Mouse (Mus musculus) fibroblast of lung, adult 2 months (primary cell): ENCODE results near the gene Grasp.

Source experiments
- DNase-seq: peaks from one replicate; pipeline ENCODE4 v3.0.0-alpha.2; 2011; ENCODE audit warnings: low read depth

The Grasp gene

DNA sequence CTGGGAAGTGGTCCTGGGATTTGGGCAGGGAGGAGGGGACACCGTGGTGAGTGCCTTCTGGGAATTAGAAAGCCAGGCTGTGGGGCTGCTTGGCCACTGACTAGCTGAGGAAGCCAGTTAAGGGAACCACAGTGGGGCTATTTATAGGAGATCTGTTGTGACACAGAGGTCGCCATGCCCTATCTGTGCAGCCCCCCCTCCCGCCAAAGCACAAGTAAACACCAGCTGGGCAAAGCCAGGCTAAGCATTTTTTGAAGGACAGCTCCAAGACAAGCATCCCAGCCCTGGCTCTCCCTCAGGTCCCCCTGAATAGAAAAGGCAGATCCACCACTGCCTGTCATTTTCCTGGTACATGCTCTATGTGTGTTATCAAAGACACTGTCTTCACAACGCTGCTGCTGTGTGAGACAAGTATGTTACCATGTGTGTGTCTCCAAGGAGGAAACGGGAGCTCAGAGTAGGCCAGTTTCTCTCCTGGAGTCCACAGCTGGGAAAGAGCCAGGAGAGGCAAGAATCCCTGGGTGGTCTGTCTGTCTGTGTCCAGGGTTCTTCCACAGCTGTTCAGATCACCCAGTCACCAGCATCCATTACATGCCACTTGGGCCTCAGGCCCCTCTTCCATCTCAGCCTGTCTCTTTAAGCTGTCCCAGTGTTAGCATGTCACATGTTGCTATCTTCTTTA lies 24.2 kb downstream of the Grasp start:
- no peak for DNase-seq

DNA sequence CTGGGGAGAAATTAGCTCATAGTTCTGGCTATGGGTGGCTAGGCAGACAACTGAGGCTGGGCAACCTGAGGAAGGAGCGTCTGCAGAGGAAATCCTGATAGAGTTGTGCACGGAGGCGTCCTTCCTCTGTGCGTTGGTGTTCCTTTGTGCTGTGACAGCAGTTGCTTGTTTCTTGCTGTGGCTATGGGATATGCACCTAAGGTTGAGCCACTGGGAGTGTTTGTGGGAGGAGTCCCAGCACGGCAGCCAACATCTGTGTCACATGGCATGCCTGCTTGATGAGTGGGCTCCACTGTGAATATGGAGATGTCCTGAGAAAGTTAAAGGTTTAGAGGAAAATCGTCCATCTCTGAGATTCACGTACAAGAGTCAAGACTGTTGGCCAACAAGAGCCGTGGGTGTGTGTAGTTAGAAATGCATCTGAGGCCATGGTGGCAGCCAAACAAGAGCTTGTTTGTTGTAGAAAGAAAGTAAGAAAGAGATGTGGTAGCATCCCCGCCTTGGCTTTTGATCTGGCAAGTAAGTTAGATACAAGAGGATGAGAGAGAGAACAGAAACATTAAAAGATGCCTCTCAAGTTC lies 26.3 kb downstream of the Grasp start:
- no peak for DNase-seq

DNA sequence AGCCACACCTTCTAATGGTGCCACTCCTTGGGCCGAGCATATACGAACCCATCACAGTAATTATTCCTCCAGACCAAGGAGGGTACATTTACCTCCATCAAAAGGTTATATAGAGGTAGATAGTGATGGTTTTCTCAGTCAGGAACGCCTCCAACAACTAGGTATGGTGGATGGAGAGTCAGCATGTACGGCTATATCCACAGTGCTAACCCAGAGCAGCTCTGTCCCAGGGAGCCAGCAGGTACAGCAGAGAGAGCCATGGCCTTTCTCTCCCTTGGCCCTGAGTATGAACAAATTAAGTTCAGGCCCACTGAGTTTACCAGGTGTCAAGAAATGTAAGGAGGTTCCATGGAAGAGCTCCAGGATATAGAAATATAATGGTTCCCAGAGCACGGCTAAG lies 27.9 kb downstream of the Grasp start:
- no peak for DNase-seq

DNA sequence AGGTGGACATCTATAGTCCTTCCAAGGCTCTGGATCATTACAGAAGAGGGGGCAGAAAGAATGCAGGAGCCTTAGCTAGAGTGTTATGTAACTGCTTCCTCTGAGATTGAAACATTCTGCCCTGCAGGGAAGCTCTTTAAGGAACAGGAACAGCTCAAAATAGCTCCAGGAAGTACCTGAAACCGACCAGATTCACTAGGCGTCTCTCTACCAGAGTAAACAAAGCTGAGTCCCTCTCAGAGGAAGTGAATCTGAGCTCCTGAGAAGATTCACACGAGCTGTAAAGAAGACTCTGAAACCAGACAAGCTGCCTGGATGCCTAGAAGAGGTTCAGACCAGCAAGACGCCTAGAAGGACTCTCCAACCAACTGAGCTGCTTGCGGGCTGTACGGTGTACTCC lies 28.6 kb downstream of the Grasp start:
- DNase-seq, result no peak

DNA sequence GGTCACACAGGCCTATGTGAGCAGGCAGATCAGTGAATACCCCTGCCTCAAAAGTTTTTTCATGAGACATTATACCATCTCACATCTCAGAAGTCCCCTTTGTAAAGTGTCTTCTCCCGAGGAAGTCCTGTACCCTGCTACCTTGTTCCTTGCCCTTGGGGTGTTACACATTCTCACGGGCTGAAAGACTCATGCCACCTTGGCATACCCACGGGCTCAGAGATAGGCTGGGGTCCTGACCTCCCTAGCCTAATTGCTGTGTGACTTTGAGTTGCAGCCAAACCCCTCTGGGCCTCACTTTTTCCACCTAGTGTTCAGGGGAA lies 29.5 kb downstream of the Grasp start:
- DNase-seq, result no peak

DNA sequence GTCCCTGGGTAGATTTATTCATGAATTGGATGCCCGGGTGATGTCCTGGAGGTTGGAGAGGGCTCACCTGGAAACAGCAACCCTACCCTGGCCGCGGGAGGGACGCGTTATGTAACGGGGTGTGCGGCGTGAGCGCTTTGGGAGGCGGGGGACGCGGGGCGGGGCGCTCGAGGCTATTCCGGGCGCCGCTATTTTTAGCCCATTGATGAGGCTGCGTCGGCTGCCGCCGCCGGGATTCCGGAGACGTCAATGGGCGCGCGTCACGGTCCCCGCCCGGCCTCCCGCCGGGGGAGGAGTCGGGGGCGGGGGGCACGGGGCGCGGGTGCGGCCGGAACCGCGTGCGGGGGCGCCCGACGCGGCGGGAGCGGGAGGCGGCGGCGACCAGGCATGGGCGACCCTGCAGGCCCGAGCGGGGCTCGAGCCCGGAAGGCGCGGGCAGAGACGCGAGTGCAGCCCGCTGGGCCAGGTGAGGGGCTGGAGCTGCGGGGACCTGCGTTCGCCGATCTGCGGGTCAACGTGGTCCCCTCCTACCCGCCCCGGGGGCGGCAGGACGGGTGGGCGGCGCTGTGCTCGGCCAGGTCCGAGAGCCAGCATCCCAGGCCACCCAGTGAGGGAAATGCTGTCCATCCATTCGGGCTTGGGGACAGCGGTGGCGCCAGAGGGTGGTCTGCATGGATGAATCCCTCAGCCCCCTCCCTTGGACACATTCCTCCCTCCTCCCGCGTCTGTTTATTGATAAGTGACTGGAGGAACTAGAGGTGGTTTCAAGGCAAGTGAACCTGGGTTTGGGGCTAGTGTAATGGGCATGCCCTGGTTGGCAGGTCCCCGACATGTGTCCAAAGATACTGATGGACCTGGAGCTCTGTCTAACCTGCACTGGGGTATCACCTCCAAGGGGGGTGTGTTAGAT lies 30.2 kb downstream of the Grasp start, which contains the start of gene Nr4a1:
Nr4a1 (plus strand) TSS at position 384 of the 910 bp plus-strand sequence.
- DNase-seq, result no peak

DNA sequence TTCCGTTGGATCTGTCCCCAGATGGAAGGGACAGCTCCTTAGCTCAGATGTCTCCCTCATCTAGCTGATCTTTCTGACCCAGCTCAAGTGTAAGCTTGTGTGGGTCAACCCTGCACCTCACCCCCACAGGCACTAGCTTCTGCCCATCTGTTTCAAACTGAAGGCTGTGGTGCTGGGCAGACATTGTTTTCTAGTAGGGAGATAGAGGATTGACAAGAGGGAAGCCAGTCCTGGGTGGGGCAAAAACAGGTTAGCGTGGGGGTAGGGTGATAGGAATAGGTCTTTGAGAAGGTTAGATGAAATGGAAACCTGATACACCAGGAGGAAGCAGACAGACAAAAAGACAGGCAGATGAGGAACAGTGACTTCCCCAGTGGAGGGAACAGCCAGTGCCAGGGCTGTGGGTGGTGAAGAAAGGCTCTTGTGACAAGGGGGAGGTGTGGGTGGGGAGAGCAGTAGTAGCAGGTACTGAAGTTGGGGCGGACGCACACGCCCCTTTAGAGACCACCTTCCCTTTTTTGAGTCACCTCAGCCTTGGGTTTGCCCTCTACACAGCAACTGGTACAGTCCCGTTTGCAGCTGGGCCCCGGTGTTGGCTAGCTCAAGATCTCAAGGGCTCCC lies 32.0 kb downstream of the Grasp start:
- no peak for DNase-seq

DNA sequence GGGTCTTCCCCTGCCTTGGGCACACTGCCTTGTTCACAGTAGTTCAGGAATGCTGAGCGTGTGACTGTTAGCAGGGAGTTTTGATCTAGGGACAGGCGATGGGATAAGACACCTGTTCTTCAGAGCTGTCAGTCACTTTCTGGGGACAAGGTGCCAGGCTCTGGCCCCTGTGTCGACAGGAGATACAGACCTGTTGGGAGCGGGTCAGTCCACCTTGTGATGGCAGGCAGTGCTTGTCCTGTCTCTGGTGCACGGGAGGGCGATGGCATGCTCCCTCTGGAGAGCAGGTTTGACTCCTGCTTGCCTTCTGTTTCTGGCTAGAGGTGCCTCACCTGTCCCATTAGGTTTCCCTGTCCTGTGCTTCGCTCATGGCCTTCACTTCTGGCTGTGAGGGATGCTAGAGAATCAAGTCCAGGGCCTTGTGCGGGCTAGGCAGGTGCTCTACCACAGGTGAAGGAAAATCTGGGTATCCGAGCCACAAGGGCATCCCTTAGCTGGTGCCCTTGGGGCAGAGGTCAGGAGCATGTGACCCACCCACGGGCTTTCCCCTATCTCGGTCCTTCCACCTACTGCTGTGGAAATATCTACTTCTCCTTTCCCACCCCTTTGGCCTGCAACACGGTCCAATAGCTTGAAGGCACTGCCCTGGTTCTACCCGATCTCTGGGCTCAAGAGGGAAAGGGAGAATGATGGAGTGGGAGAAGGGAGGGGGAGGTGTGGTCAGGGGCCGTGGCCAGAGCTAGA lies 32.6 kb downstream of the Grasp start:
- no peak for DNase-seq

DNA sequence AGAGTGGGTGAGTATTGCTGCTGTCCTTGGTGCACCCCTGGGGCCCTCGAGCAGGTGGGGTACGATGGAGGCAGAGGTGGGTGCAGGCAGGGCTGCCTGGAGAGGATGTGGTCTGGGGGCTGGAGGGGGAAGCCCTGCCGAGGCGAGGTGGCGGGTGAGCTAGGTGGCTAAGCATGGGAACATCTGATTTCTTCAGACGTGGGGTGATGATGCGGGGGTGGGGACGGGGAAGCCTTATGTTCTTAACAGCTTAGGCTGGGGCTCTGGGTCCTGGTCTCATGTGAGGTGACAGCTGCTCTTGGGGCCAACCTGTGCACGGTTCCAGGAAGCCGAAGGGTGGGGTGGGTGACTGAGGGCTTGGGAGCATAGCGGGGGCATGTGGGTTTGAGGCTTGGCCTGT lies 34.4 kb downstream of the Grasp start:
- DNase-seq, result no peak

DNA sequence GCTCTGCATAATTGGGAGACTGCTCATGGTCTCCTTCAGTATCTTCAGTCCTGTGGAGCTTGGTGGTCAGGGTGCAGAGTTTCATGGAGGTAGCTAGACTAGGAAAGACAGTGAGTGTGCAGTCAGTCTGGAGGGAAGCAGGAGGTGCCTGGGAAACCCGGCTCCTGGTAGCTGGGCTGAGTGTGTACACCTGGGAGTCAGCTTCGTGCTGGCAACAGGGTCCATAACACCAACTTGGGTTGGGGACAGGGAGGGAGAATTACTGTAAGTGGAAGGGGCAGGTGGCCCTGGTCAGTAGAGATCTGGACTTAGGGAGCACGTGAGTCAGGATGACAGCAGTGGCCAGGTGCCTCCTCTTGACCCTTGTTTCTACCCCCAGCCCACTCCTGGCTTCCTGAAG lies 35.9 kb downstream of the Grasp start:
- no peak for DNase-seq

DNA sequence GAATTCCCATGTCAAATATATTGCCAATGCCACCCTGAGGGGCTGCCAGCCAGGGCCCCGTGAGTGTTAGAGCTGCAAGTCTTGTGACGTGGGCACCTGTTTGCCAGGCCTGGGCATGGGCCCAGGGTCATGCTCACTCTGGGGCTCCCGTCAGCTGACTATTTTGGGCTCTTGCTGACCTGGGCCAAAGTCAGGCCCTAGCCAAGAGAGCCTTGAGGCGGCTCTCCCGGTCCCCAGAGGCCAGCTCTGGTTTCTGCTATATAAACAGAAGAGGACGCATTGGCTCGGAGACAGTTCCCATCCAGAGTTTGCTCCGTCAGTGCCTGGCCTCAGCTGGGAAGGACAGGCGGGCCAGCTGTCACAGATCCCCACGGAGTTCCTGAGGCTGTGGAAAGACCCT lies 36.4 kb downstream of the Grasp start:
- DNase-seq, result peak; percentile 57

DNA sequence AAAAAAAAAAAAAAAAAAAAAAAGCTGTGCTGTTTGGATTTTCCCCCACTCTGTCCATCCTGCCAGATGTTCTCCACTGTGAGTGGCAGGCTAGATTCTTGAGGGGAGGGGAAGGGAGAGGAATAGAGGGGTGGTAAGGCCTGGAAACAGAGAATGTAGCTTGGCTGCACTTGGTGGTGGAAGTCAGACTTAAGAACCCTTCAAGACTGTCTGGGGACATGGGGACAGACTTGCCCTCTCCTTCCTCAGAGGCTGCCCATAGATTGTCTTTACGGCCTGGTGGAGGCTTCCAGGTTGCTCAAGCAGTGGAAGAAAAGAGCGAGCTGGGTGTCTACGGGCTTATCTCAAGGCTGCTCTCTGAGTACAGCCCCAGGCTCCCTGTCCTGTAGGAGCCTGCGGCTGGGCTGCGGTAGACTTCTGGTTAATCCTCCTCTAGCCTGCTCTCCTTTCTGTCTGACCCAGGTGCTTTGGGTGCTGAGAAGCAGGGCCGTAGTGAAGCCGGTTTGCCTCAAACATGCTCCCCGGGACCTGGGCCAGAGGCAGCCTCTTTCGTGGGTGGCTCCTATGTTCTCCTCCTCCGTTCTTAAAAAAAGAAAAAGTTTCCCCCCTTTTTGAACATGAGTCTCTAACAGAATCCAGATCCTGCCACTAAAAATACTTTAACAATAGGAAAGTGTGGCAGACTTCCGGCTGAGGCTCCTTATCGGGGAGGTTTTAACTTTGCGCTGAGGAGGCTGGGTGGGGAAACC lies 37.1 kb downstream of the Grasp start:
- no peak for DNase-seq

DNA sequence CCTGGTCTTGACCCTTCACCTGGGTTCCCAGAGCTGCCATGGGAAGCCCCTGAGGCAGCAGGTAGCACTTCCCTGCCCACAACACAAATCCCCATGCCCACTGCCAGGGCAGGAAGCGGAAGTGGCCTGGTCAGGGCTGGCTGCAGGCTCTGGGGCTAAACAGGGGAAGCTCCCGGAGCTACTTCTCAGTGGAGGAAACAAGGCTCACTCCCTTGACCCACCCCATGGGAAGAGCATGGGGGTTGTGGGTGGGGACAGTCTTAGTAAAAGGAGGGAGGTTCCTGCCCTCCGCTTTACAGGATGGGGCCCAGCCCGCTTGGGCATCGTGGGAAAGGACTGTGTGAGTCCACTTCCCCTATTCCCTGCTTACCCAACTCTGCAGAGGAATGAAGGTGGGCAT lies 38.5 kb downstream of the Grasp start:
- no peak for DNase-seq

DNA sequence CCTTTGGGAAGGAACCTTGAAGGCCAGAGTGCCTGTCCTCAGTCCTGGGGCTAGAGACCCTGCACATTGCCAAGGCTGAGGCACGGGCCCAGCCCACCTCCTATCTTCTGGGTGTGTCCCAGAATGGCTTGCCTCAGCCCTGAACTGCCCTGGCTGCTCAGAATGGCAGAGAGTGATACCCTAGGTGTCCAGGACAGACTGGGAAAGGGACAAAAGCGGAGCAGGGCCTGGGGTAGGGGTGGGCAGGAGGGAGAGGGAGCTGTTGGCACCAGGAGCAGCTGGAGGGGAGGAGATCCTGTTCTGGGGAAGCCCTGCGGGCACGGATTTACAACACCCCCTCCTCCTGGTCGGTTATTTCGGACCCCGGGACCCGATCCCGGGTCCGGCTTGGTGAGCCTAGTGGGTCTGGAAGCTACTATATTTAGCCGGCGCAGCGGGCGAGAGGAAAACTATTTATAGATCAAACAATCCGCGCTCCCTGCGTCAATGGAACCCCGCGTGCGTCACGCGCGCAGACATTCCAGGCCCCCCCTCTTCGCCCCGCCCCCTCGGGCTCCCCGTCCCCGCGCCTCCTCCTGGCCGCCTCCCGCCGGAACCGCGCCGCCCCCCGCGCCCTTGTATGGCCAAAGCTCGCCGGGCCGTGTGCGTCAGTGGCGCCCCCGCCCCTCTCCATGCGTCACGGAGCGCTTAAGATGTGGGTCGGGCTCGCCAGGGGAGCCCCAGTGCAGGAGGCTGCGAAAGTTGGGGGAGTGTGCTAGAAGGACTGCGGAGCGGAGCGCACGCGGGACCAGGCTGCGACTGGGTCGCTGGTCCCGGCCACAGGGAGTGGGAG lies 42.4 kb downstream of the Grasp start:
- DNase-seq, result peak; percentile 66

DNA sequence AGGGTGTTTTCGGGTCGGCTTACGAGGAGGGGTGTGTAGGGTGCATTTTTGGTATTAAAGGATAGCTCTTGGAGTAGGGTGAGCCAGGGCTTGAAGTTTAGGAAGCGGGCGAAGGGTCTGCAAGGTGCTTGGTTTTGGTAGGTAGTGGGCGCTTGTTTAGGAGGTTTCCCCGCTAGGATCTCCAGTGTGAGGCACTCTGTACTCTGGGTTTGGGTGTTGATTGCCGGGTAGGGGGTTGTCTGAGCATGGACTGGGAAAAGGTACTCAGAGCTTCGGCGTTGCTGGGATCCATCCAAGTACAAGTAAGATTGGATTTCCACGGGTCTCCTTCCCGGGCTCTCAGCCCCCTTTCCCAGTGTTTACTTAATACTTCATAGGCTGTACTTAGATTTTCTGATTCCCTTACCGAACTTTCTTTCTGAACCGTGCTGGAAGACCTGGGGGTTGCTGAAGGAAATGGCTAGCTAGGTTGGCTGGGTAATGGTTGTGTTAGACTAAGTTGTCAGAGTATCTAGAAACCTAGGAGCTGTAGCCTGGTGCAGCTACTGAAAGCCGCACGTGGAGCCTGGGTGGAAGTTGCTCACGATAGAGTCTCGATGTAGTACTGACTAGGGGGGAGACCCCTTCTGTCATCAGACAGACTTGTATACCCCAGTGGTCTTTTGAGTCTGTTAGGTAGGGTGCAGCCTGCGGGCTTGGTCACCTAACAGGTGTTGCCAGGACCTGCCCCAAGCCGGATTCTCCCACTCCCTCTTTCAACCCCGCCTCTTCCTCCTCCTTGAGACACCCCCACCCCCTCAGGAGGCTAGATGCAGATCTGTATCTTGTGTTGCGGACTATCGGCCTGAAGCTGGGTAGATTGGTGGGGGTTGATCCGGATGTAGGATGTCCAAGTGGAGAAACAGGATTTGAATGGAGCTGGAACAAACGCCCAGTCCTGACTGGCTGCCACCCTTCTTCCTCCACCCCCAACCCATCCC lies 43.4 kb downstream of the Grasp start:
- no peak for DNase-seq

DNA sequence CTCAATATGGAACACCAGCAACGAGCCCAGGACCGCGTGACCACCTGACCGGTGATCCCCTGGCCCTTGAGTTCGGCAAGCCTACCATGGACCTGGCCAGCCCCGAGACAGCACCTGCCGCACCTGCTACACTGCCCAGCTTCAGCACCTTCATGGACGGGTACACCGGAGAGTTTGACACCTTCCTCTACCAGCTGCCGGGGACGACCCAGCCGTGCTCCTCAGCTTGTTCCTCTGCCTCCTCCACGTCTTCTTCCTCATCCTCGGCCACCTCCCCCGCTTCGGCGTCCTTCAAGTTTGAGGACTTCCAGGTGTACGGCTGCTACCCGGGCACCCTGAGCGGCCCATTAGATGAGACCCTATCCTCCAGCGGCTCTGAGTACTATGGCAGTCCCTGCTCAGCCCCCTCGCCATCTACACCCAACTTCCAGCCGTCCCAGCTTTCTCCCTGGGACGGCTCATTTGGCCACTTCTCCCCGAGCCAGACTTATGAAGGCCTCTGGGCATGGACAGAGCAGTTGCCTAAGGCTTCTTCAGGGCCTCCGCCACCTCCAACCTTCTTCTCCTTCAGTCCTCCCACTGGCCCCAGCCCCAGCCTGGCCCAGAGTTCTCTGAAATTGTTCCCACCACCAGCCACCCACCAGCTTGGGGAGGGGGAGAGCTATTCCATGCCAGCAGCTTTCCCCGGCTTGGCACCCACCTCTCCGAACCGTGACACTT lies 46.3 kb downstream of the Grasp start:
- DNase-seq, result no peak

DNA sequence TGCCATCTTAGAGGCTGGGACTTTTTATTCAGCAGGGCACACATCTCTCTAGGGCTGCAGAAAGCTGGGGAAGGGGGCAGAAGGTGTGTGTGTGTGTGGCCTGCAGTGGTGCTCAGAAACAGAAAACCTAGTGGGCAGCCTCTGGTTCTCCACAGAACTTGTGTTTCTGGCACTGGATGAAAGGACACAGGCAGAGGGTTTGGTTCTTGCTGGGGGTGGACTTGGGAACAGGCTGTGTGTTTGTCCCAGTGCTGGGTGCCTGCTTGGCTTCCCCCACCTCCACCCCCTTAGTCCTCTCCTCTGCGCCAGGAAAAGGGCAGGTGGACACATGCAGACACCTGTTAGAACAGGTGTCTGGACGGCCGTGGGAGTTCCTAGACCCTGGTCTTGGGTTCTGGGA lies 47.1 kb downstream of the Grasp start:
- DNase-seq, result no peak

DNA sequence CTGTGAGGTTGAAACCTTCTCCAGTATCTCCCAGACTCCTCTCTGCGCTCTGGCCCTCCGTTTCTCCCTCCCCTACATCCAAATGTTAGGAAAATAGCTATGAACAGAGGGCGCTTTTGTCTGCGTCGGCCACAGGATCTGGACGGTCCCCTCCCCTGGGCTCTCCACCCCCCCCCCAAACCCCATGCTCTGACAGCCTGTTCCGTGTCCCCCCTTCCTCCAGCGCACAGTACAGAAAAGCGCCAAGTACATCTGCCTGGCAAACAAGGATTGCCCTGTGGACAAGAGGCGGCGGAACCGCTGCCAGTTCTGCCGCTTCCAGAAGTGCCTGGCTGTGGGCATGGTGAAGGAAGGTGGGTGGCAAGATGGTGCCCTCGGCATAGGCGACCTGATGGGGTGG lies 47.5 kb downstream of the Grasp start:
- DNase-seq, result no peak

DNA sequence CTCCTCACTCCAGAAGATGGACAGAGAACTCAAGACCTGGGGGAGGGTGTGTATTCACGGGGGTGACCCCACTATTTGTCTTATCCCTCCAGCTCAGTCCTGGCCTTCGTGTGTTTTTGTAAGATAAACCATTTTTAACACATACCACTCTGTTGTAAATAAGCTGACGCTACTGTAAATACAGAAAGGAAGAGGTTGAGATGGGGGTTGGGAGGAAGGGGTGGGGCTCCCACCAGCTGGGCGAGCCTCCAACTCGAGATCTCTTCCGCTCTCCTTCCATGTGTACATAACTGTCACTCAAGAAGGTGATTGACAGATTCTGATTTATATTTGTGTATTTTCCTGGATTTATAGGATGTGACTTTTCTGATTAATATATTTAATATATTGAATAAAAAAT lies 50.4 kb downstream of the Grasp start:
- DNase-seq, result no peak
